Mouse (Mus musculus) MEL (cell line): ENCODE measurements around the gene Cog4. TPM values are rescaled to one million over a fixed set of nuclear protein-coding genes. Genes with fewer than 3 reads are reported as not detected.

Experiments
- DNase-seq: peaks from one replicate; pipeline ENCODE4 v3.0.0; 2011; ENCODE audit warnings: low read depth, low spot score
- H3K27ac ChIP-seq: 2 replicates; pipeline ENCODE4 v1.5.1; 2012; ENCODE audit warnings: low read depth, mild to moderate bottlenecking, control low read depth, low read length, moderate library complexity; ENCODE audit not compliant: control insufficient read depth
- H3K27me3 ChIP-seq, 2 experiments: fragments of 150-350 bp in 1 of 2; sonication (generic) in 1 of 2; 2 replicates each; pipeline ENCODE4 v1.6.1; 2012; ENCODE audit warnings: low read length in 2 of 2, mild to moderate bottlenecking in 2 of 2, improper control_type of control experiment in 1 of 2, moderate library complexity in 1 of 2; ENCODE audit not compliant: insufficient read depth in 2 of 2, control insufficient read depth in 1 of 2
- H3K36me3 ChIP-seq, 2 experiments: 2 replicates each; pipeline ENCODE4 v1.6.1; 2012 to 2014; ENCODE audit warnings: low read length in 2 of 2, improper control_type of control experiment in 1 of 2, inconsistent platforms in 1 of 2, mild to moderate bottlenecking in 1 of 2; ENCODE audit not compliant: insufficient read depth in 2 of 2, control insufficient read depth in 1 of 2
- H3K4me1 ChIP-seq, 2 experiments: fragments of 150-350 bp in 1 of 2; sonication (generic) in 1 of 2; 2 replicates each; pipeline ENCODE4 v1.6.1; 2012; ENCODE audit warnings: low read length in 2 of 2, improper control_type of control experiment in 1 of 2, mild to moderate bottlenecking in 1 of 2; ENCODE audit not compliant: insufficient read depth in 2 of 2, control insufficient read depth in 1 of 2
- H3K4me3 ChIP-seq, 2 experiments: fragments of 150-350 bp in 1 of 2; sonication (generic) in 1 of 2; 2 replicates each; pipeline ENCODE4 v1.5.1; 2012; ENCODE audit warnings: low read depth in 2 of 2, low read length in 2 of 2, mild to moderate bottlenecking in 2 of 2, moderate library complexity in 2 of 2, control low read depth in 1 of 2, improper control_type of control experiment in 1 of 2; ENCODE audit not compliant: control insufficient read depth in 1 of 2, insufficient read depth in 1 of 2
- H3K79me2 ChIP-seq: 2 replicates; pipeline ENCODE4 v1.6.1; 2012; ENCODE audit warnings: mild to moderate bottlenecking, low read length, moderate library complexity; ENCODE audit not compliant: control insufficient read depth, poor library complexity, insufficient read depth
- H3K9ac ChIP-seq: 2 replicates; pipeline ENCODE4 v1.6.1; 2012; ENCODE audit warnings: low read depth, mild to moderate bottlenecking, control low read depth, low read length, moderate library complexity; ENCODE audit not compliant: control insufficient read depth, poor library complexity, severe bottlenecking
- H3K9me3 ChIP-seq: fragments of 150-350 bp; sonication (generic); replicated peaks from 2 replicates; pipeline ENCODE4 v1.6.1; 2012; ENCODE audit warnings: mild to moderate bottlenecking, low read length, improper control_type of control experiment, moderate library complexity; ENCODE audit not compliant: insufficient read depth
- CHD1 ChIP-seq: IDR thresholded peaks from 2 replicates; pipeline ENCODE4 v1.6.1; 2012; ENCODE audit warnings: low read depth, mild to moderate bottlenecking, inconsistent platforms, low read length, improper control_type of control experiment
- ELF1 ChIP-seq: IDR thresholded peaks from 2 replicates; pipeline ENCODE4 v1.6.1; 2014; ENCODE audit warnings: low read depth, mild to moderate bottlenecking, inconsistent platforms, low read length, improper control_type of control experiment, moderate library complexity
- GATA1 ChIP-seq: IDR thresholded peaks from 2 replicates; pipeline ENCODE4 v1.6.1; 2011; ENCODE audit warnings: low read depth, low read length, improper control_type of control experiment
- MYB ChIP-seq: IDR thresholded peaks from 2 replicates; pipeline ENCODE4 v1.6.1; 2011; ENCODE audit warnings: mild to moderate bottlenecking, low read depth, low read length, improper control_type of control experiment
- POLR2AphosphoS2 ChIP-seq: IDR thresholded peaks from 2 replicates; pipeline ENCODE4 v1.6.1; 2011; ENCODE audit warnings: low read length, improper control_type of control experiment
- POLR2AphosphoS5 ChIP-seq: IDR thresholded peaks from 2 replicates; pipeline ENCODE4 v1.6.1; 2012; ENCODE audit warnings: low read depth, borderline replicate concordance, mild to moderate bottlenecking, inconsistent platforms, low read length, moderate library complexity, mixed read lengths
- SIN3A ChIP-seq: IDR thresholded peaks from 2 replicates; pipeline ENCODE4 v1.6.1; 2012; ENCODE audit warnings: low read length, improper control_type of control experiment, inconsistent platforms
- TBP ChIP-seq: IDR thresholded peaks from 2 replicates; pipeline ENCODE4 v1.8.0; 2011; ENCODE audit warnings: low read depth, low read length, improper control_type of control experiment
- USF1 ChIP-seq: IDR thresholded peaks from 2 replicates; pipeline ENCODE4 v1.6.1; 2014; ENCODE audit warnings: low read depth, mild to moderate bottlenecking, inconsistent platforms, low read length, improper control_type of control experiment, moderate library complexity
- USF2 ChIP-seq, 2 experiments: IDR thresholded peaks; 2 replicates each; pipeline ENCODE4 v1.6.1; 2011 to 2012; ENCODE audit warnings: improper control_type of control experiment in 2 of 2, low read length in 2 of 2, borderline replicate concordance in 1 of 2, inconsistent platforms in 1 of 2, low read depth in 1 of 2, mild to moderate bottlenecking in 1 of 2; ENCODE audit not compliant: insufficient read depth in 1 of 2
- ZC3H11A ChIP-seq: IDR thresholded peaks from 2 replicates; pipeline ENCODE4 v1.6.1; 2012; ENCODE audit warnings: low read depth, mild to moderate bottlenecking, inconsistent platforms, low read length, improper control_type of control experiment
- ZNF384 ChIP-seq: IDR thresholded peaks from 2 replicates; pipeline ENCODE4 v1.6.1; 2012; ENCODE audit warnings: low read depth, mild to moderate bottlenecking, inconsistent platforms, low read length, improper control_type of control experiment
- polyA plus RNA-seq, 2 experiments: library from polyadenylated mRNA; stranded (reverse) in 1 of 2; unstranded in 1 of 2; fragments of >175 nt in 1 of 2; fragments of >200 nt in 1 of 2; gene quantifications; 2 replicates each; pipeline versions ENCODE4 v1.2.1 to v1.2.4; 2012; ENCODE audit warnings: low replicate concordance in 2 of 2, low read depth in 1 of 2; ENCODE audit not compliant: insufficient read length in 2 of 2, insufficient read depth in 1 of 2, missing spikeins in 1 of 2
- total RNA-seq: library from RNA; depleted of rRNA; stranded (reverse); fragments of 300-350 nt; gene quantifications from 2 replicates; pipeline ENCODE4 v1.2.3, GENCODE M21; 2012

The Cog4 gene
- total and polyA plus RNA-seq, 3 experiments: 32.1 to 35.3 TPM; not detected in 1

DNA sequence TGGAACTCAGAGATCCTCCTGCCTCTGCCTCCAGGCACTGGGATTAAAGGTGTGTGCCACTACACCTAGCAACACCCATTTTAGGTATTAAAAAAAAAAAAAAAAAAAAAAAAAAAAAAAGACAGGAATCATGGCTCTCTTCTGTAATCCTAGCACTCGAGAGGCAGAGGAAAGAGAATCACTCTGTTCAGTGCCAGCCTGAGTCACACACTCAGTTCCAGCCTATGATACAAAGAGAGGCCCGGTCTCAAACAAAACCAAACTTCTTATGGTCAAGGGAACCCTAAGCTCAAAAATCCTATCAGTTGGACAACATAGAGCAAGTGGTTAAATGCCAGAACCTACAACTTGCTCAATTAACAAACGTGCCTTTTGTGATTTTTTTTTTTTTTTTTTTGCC, 1.5 kb upstream of the Cog4 start:
- TF ChIP-seq ZNF384 (no peak), MYB (no peak)
- TF ChIP-seq, all 39 proteins: peak for 0
- peak overlapping the region; percentile 99 for H3K9ac ChIP-seq
- H3K9me3 ChIP-seq: no peaks in the 10 kb centered on the region
- peaks cover 43 to 45% of the 10 kb centered on the region in 2 experiments for H3K36me3 ChIP-seq
- no peaks in the 10 kb centered on the region for H3K27me3 ChIP-seq
- H3K4me1 ChIP-seq: peaks cover 0 to 21% of the 10 kb centered on the region in 2 experiments; a peak in 2 of 4 replicates
- peaks cover 67% of the 10 kb centered on the region for H3K79me2 ChIP-seq
- DNase-seq: no peak
- no peak overlapping the region for H3K27ac ChIP-seq
- peak overlapping the region; percentile 50 to 77 for H3K4me3 ChIP-seq

DNA sequence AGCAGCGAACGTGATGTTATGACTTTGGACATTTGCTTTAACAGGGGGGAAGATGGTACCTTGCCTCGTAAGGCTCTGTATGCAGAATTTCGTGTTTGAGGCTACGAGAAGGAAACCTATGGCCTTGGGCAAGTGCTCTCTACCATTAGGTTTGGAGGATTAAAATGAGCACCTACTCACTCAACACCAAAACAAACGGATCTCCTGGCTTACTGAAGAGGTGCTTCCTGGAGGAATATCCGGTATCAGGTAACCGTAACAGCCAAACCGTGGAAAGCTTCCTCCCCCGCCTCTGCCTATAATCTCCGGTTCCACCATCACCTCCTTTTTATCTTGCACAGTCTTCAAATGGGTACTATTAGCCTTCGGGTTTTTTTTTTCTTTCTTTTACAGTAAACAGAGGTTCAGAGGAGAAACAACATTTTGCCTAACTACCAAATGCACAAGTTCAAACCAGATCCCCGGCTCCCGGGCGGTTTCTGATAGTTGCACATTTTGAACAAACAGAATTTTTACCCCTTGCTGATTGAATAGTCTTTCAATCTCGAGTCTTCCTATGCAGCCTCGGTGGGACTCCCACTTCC, 487 bp upstream of the Cog4 start:
- peak; percentile 60 for DNase-seq
- Histone ChIP-seq H3K9me3 (no peaks in the 10 kb centered on the region), H3K9ac (peak overlapping the region; percentile 99)
- no peak for TF ChIP-seq MYB
- TF ChIP-seq ZC3H11A: no peak
- TF ChIP-seq POLR2AphosphoS5: no peak
- TF ChIP-seq GATA1: 0 out of 2 replicates have a peak, but pooled peaks have one; percentile 3
- no peak for TF ChIP-seq USF1
- TF ChIP-seq POLR2AphosphoS2: 0 out of 2 replicates have a peak, but pooled peaks have one; percentile 0
- peak; percentile 97 for TF ChIP-seq CHD1
- TF ChIP-seq TBP: 0 out of 2 replicates have a peak, but pooled peaks have one; percentile 25
- TF ChIP-seq, all 39 proteins: peak for 4
- H3K27ac ChIP-seq: peak overlapping the region; percentile 96
- H3K4me1 ChIP-seq: peaks cover 0 to 21% of the 10 kb centered on the region in 2 experiments; a peak in 2 of 4 replicates
- no peaks in the 10 kb centered on the region for H3K27me3 ChIP-seq
- peaks cover 33 to 37% of the 10 kb centered on the region in 2 experiments for H3K36me3 ChIP-seq
- H3K79me2 ChIP-seq: peaks cover 65% of the 10 kb centered on the region
- peak overlapping the region; percentile 77 to 100 for H3K4me3 ChIP-seq

DNA sequence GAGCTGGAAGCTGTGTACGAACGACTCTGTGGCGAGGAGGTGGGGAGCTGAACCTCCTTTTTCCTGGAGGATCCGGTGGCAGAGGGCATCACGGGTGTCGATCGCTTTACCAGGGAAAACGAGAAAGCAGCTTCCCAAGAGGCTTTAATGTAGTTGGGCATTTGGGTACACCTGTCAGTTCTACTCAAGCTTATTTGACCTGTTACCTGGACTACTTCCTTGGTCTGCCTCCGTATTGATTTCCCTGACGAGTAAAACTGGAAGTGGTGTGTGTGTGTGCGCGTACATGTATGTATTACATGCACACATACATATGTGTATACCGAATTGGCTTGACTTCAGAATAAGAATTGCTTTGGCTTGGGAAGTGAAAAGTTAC, 760 bp downstream of the Cog4 start:
- H3K4me3 ChIP-seq: peak overlapping the region; percentile 59 to 100
- H3K79me2 ChIP-seq: peaks cover 57% of the 10 kb centered on the region
- peaks cover 0 to 21% of the 10 kb centered on the region in 2 experiments; a peak in 2 of 4 replicates for H3K4me1 ChIP-seq
- TF ChIP-seq SIN3A (peak; percentile 40; the same call in 1 of the 2 replicates), ELF1 (no peak), TBP (no peak), USF1 (no peak), USF2 (IDR thresholded peaks at IDR 0.05; ENCODE audit: borderline replicate concordance in 1 of 2, insufficient read depth in 1 of 2, low read depth in 1 of 2, low read length in 2 of 2) (no peak)
- TF ChIP-seq, all 39 proteins: peak for 1
- Histone ChIP-seq H3K27ac (peak overlapping the region; percentile 96), H3K9ac (peak overlapping the region; percentile 99), H3K9me3 (no peaks in the 10 kb centered on the region), H3K27me3 (no peaks in the 10 kb centered on the region), H3K36me3 (peaks cover 23 to 37% of the 10 kb centered on the region in 2 experiments)
- no peak for DNase-seq
